Mouse (Mus musculus): ENCODE measurements around the gene Ubxn1.

DNA sequence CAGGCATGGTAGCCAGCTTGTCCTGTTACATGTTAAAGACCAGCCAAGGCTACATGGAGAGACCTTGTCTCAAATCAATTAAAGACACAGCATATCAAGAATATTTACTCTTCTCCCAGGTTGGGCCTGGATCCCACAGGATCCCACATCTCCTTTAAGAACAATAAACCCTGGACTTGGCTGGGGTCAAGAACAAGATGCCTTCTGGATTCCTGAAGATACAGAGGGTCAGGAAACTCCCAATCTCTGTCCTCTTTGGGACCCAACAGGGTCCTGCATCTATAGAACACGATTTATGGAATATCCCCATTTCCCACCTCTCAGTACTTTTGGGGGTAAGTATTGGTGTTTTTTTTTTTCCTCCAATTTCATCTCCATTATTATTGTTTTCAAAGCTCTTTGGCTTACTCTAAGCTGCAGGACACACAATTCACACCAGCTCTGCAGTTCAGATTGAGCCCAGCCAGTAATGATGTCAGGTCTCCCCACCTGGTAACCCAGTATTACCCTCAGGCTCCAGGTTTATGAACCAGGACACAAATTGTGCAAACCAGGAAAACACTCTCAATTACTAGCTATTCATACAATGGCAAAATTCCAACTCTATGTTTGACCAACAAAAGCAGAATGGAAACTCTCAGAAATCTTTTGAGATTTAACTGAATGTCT lies 15.8 kb downstream of the Ubxn1 start:
- TF ChIP-seq CTCF (IDR thresholded peaks at IDR 0.05; ENCODE audit: insufficient read depth, low read length) (no peak), POLR2A (IDR thresholded peaks at IDR 0.05; ENCODE audit: borderline replicate concordance, extremely low read depth, low read depth, low read length) (no peak)

All from lung, adult 2 months (tissue).